In genomic region chr6:37844947-37845346, GRCm38 (mm10) we compare ENCODE assay signal across 2 mouse cellular contexts. TPM values are rescaled to one million over a fixed set of nuclear protein-coding genes. Genes with fewer than 3 reads are reported as not detected.
DNase-seq lines count a peak whose midpoint lies in the region; ATAC-seq and TF ChIP-seq lines count a peak whose summit lies in the region.
"Not testable (repeated sequence)": the region's sequence is repeated elsewhere in the genome, so short reads cannot be mapped to it uniquely, and the experiment has no call there.

No protein-coding gene starts in this region.

- not testable (repeated sequence) for H3K9ac ChIP-seq in MEL (ENCODE audit: control insufficient read depth, low read depth, low read length, poor library complexity, severe bottlenecking); lung, embryonic 14.5 days

- not testable (repeated sequence) for H3K9me3 ChIP-seq in MEL (replicated peaks; ENCODE audit: insufficient read depth, low read length); lung, embryonic 14.5 days (ENCODE audit: low read depth, low read length)

- H3K4me3 ChIP-seq in MEL (ENCODE audit: control insufficient read depth in 1 of 2, insufficient read depth in 1 of 2, low read depth in 2 of 2, low read length in 2 of 2), result peak overlapping the region in 1 of 2 experiments; percentile 30; a peak in 2 of 4 replicates
- not testable (repeated sequence) for H3K4me3 ChIP-seq in lung, embryonic 14.5 days (ENCODE audit: low read depth, low read length)

- ATAC-seq in lung, embryonic 14.5 days (ENCODE audit: insufficient read depth), result not testable (repeated sequence)

- H3K4me2 ChIP-seq in lung, embryonic 14.5 days, result not testable (repeated sequence)

- TF ChIP-seq EP300 in MEL (IDR thresholded peaks at IDR 0.05; ENCODE audit: low read depth in 1 of 2, low read length in 2 of 2), result not testable (repeated sequence)

- not testable (repeated sequence) for TF ChIP-seq POLR2A in MEL (IDR thresholded peaks at IDR 0.05; ENCODE audit: control insufficient read depth in 1 of 2, insufficient read depth in 1 of 2, low read depth in 1 of 2, low read length in 2 of 2, poor library complexity in 1 of 2)

- not testable (repeated sequence) for H3K79me2 ChIP-seq in MEL (ENCODE audit: control insufficient read depth, insufficient read depth, low read length, poor library complexity)

- TF ChIP-seq RAD21 in MEL (IDR thresholded peaks at IDR 0.05; ENCODE audit: low read depth, low read length), result not testable (repeated sequence)

- not testable (repeated sequence) for TF ChIP-seq CTCF in MEL (IDR thresholded peaks at IDR 0.05 in 2 of 3, conservative IDR thresholded peaks at IDR 0.05 in 1 of 3; ENCODE audit: control insufficient read depth in 1 of 3, insufficient read depth in 1 of 3, low read depth in 2 of 3, low read length in 3 of 3, poor library complexity in 1 of 3, severe bottlenecking in 1 of 3); lung, embryonic 14.5 days (IDR thresholded peaks at IDR 0.05; ENCODE audit: low read depth)

- peaks cover 7 to 15% of the 10 kb centered on the region in 2 experiments for H3K4me1 ChIP-seq in MEL (ENCODE audit: control insufficient read depth in 1 of 2, insufficient read depth in 2 of 2, low read length in 2 of 2)
- not testable (repeated sequence) for H3K4me1 ChIP-seq in lung, embryonic 14.5 days (ENCODE audit: insufficient read depth)

- WGBS in lung, embryonic 14.5 days, result 38% methylated on average over 6 of the region's 6 CpGs

- H3K36me3 ChIP-seq in MEL (ENCODE audit: control insufficient read depth in 1 of 2, insufficient read depth in 2 of 2, low read length in 2 of 2); lung, embryonic 14.5 days (ENCODE audit: insufficient read depth): not testable (repeated sequence)

- not testable (repeated sequence) for H3K27ac ChIP-seq in MEL (ENCODE audit: control insufficient read depth, low read depth, low read length); lung, embryonic 14.5 days (ENCODE audit: low read depth)

- DNase-seq in MEL (ENCODE audit: low read depth, low spot score), result peak; percentile 32
- peak; percentile 17 for DNase-seq in lung, embryonic 14.5 days

- H3K27me3 ChIP-seq in MEL (ENCODE audit: control insufficient read depth in 1 of 2, insufficient read depth in 2 of 2, low read length in 2 of 2); lung, embryonic 14.5 days (ENCODE audit: insufficient read depth, low read length): not testable (repeated sequence)

TF ChIP-seq in MEL, 35 proteins besides CTCF, POLR2A, EP300 and RAD21:
- TF ChIP-seq GATA1 (IDR thresholded peaks at IDR 0.05; ENCODE audit: low read depth, low read length), result peak; percentile 54; the same call in 1 of the 2 replicates
- peak; percentile 67 for TF ChIP-seq ETS1 (IDR thresholded peaks at IDR 0.05; ENCODE audit: low read depth, low read length)
- TF ChIP-seq USF1 (IDR thresholded peaks at IDR 0.05; ENCODE audit: low read depth, low read length), result peak; percentile 39; the same call in 1 of the 2 replicates
- TF ChIP-seq BHLHE40 (IDR thresholded peaks at IDR 0.05; ENCODE audit: borderline replicate concordance, low read depth, low read length), result 0 out of 2 replicates have a peak, but pooled peaks have one; percentile 23

RNA-seq across cellular contexts. Expression of gene Trim24, which starts 25.7 kb away (rescaled TPM):
- total RNA-seq in MEL (2012; rRNA removed), result 11.1 and 11.4 TPM in 2 replicates
- polyA plus RNA-seq in MEL (2012; ENCODE audit: insufficient read depth in 1 of 2, insufficient read length in 2 of 2, low read depth in 1 of 2, low replicate concordance in 2 of 2, missing spikeins in 1 of 2), result 10 to 100 TPM in 1 of 2 experiments, not detected in 1; 19.2 TPM
- polyA plus RNA-seq in lung, embryonic 14.5 days (2014; fragmentation: Nextera tagmentation; extraction: Ambion mirVana), result 19.4 and 20.0 TPM in 2 replicates
